Mouse (Mus musculus) inflammation-experienced regulatory T-cells, adult 6 months (primary cell): ENCODE data around the gene Supt6. TPM values are rescaled to one million over a fixed set of nuclear protein-coding genes. Genes with fewer than 3 reads are reported as not detected.

Source experiments
- ATAC-seq: one replicate; pipeline ENCODE4 v1.8.0; 2017
- polyA plus RNA-seq, 3 experiments: library from polyadenylated mRNA; unstranded; fragments of 100-300 nt; shearing (Covaris generic); gene quantifications; one replicate each; pipeline ENCODE4 v1.2.1; 2017

Gene Supt6
- polyA plus RNA-seq, 3 experiments from 2014 or later, result 16.6 to 18.7 (median 16.9) TPM

GRCm38 (mm10) chr11:78182450-78182849 is 63.3 kb downstream of the Supt6 start:
- no peak for ATAC-seq

- ATAC-seq, result no peak
Measured at GRCm38 (mm10) chr11:78181830-78182357, 63.9 kb downstream of the Supt6 start.

GRCm38 (mm10) chr11:78180081-78180761 is 65.6 kb downstream of the Supt6 start:
- no peak for ATAC-seq

- ATAC-seq, result no peak
Measured at GRCm38 (mm10) chr11:78179438-78179999, 66.3 kb downstream of the Supt6 start.

GRCm38 (mm10) chr11:78178859-78179437 is 66.8 kb downstream of the Supt6 start:
- no peak for ATAC-seq

- ATAC-seq, result peak; percentile 59
Measured at GRCm38 (mm10) chr11:78177903-78178858, 67.6 kb downstream of the Supt6 start.

- no peak for ATAC-seq
Measured at GRCm38 (mm10) chr11:78177437-78177836, 68.3 kb downstream of the Supt6 start.

GRCm38 (mm10) chr11:78176905-78177331 is 68.9 kb downstream of the Supt6 start:
- ATAC-seq, result peak; percentile 22

GRCm38 (mm10) chr11:78176402-78176862 is 69.4 kb downstream of the Supt6 start, which contains the start of the genes Nek8 and Tlcd1:
Nek8 (minus strand) TSS chr11:78176675.
Tlcd1 (plus strand) TSS chr11:78176711.
- peak; percentile 67 for ATAC-seq

GRCm38 (mm10) chr11:78175771-78176401 is 69.9 kb downstream of the Supt6 start:
- ATAC-seq, result no peak

- ATAC-seq, result no peak
Measured at GRCm38 (mm10) chr11:78174506-78174905, 71.3 kb downstream of the Supt6 start.

- ATAC-seq, result no peak
Measured at GRCm38 (mm10) chr11:78172748-78173383, 72.9 kb downstream of the Supt6 start.

GRCm38 (mm10) chr11:78172034-78172747 is 73.6 kb downstream of the Supt6 start:
- no peak for ATAC-seq

- ATAC-seq, result no peak
Measured at GRCm38 (mm10) chr11:78171328-78171727, 74.5 kb downstream of the Supt6 start.

- no peak for ATAC-seq
Measured at GRCm38 (mm10) chr11:78170306-78170705, 75.5 kb downstream of the Supt6 start.

- peak; percentile 68 for ATAC-seq
Measured at GRCm38 (mm10) chr11:78168541-78169468, 77.0 kb downstream of the Supt6 start.

GRCm38 (mm10) chr11:78167257-78167959 is 78.4 kb downstream of the Supt6 start:
- ATAC-seq, result no peak

GRCm38 (mm10) chr11:78166640-78167039 is 79.1 kb downstream of the Supt6 start:
- ATAC-seq, result no peak

- no peak for ATAC-seq
Measured at GRCm38 (mm10) chr11:78166161-78166560, 79.6 kb downstream of the Supt6 start.
